8 mouse cellular contexts compared by ENCODE assay signal in genomic region chr15:102257202-102258075, GRCm38 (mm10). TPM values are rescaled to one million over a fixed set of nuclear protein-coding genes. Genes with fewer than 3 reads are reported as not detected.
DNase-seq lines count a peak whose midpoint lies in the region; ATAC-seq lines count a peak whose summit lies in the region.

Gene Rarg (minus strand): TSS chr15:102257517.

- no peaks in the 10 kb centered on the region for H3K9me3 ChIP-seq in forebrain, embryonic 15.5 days
- H3K9me3 ChIP-seq in hindbrain, embryonic 14.5 days (ENCODE audit: control insufficient read depth, low read length), result no peaks in the 10 kb centered on the region
- no peaks in the 10 kb centered on the region for H3K9me3 ChIP-seq in limb, embryonic 12.5 days
- H3K9me3 ChIP-seq in midbrain, embryonic 14.5 days (ENCODE audit: control insufficient read depth, low read length), result no peaks in the 10 kb centered on the region

- H3K9ac ChIP-seq in forebrain, embryonic 15.5 days (replicated peaks), result peak within 1 kb of the TSS; percentile 61
- H3K9ac ChIP-seq in hindbrain, embryonic 14.5 days, result peak within 1 kb of the TSS; percentile 65
- peak within 1 kb of the TSS; percentile 93 for H3K9ac ChIP-seq in limb, embryonic 12.5 days (replicated peaks)
- H3K9ac ChIP-seq in midbrain, embryonic 14.5 days (replicated peaks; ENCODE audit: low read length), result peak within 1 kb of the TSS; percentile 65

- ATAC-seq in forebrain, embryonic 15.5 days (replicated peaks), result peak; percentile 44
- 0 out of 2 replicates have a peak, but pooled peaks have one; percentile 37 for ATAC-seq in hindbrain, embryonic 14.5 days (ENCODE audit: low FRiP score)
- peak; percentile 39 for ATAC-seq in limb, embryonic 12.5 days (ENCODE audit: insufficient number of reproducible peaks, insufficient read depth, low FRiP score, low TSS enrichment, low read depth)
- ATAC-seq in midbrain, embryonic 14.5 days (ENCODE audit: low FRiP score, low TSS enrichment), result peak; percentile 34; the same call in 1 of the 2 replicates

- H3K27me3 ChIP-seq in forebrain, embryonic 15.5 days, result peaks cover 5% of the 10 kb centered on the region; the same call in 1 of the 2 replicates
- peaks cover 48% of the 10 kb centered on the region for H3K27me3 ChIP-seq in hindbrain, embryonic 14.5 days (ENCODE audit: control insufficient read depth, insufficient read depth, low read length)
- H3K27me3 ChIP-seq in limb, embryonic 12.5 days, result no peaks in the 10 kb centered on the region
- peaks cover 28% of the 10 kb centered on the region for H3K27me3 ChIP-seq in midbrain, embryonic 14.5 days (ENCODE audit: control insufficient read depth, insufficient read depth, low read length)

- no peak within 1 kb of the TSS for H3K27ac ChIP-seq in forebrain, embryonic 15.5 days (replicated peaks)
- peak within 1 kb of the TSS; percentile 4; the same call in 1 of the 2 replicates for H3K27ac ChIP-seq in hindbrain, embryonic 14.5 days
- peak within 1 kb of the TSS; percentile 99 for H3K27ac ChIP-seq in limb, embryonic 12.5 days
- no peak within 1 kb of the TSS for H3K27ac ChIP-seq in midbrain, embryonic 14.5 days (replicated peaks; ENCODE audit: low read depth, low read length)

- H3K4me2 ChIP-seq in forebrain, embryonic 15.5 days (replicated peaks), result peak within 1 kb of the TSS; percentile 96
- peak within 1 kb of the TSS; percentile 83 for H3K4me2 ChIP-seq in hindbrain, embryonic 14.5 days (replicated peaks)
- peak within 1 kb of the TSS; percentile 92 for H3K4me2 ChIP-seq in limb, embryonic 12.5 days
- peak within 1 kb of the TSS; percentile 92 for H3K4me2 ChIP-seq in midbrain, embryonic 14.5 days (ENCODE audit: low read length)

- H3K36me3 ChIP-seq in forebrain, embryonic 15.5 days, result no peaks in the 10 kb centered on the region
- no peaks in the 10 kb centered on the region for H3K36me3 ChIP-seq in hindbrain, embryonic 14.5 days (replicated peaks; ENCODE audit: control insufficient read depth, insufficient read depth)
- H3K36me3 ChIP-seq in limb, embryonic 12.5 days, result peaks cover 21% of the 10 kb centered on the region
- H3K36me3 ChIP-seq in midbrain, embryonic 14.5 days (ENCODE audit: control insufficient read depth, insufficient read depth, low read length), result no peaks in the 10 kb centered on the region

- WGBS in forebrain, embryonic 15.5 days, result 1% methylated on average over 41 of the region's 46 CpGs
- WGBS in hindbrain, embryonic 14.5 days, result 2% methylated on average over 37 of the region's 46 CpGs
- under 1% methylated on average over 32 of the region's 46 CpGs for WGBS in limb, embryonic 12.5 days
- 1% methylated on average over 39 of the region's 46 CpGs for WGBS in midbrain, embryonic 14.5 days

- peak; percentile 45 for DNase-seq in right cerebral cortex, adult 18-20 months
- DNase-seq in right cerebral cortex, postnatal 36 days (ENCODE audit: low spot score in 2 of 2), result no peak
- DNase-seq in adrenal gland, postnatal 4 days (ENCODE audit: low spot score in 2 of 2), result no peak
- no peak for DNase-seq in hindbrain, embryonic 14.5 days (ENCODE audit: low spot score)
- DNase-seq in midbrain, embryonic 14.5 days, result peak; percentile 51
- DNase-seq in spleen, postnatal 14 days (ENCODE audit: low spot score in 2 of 2), result no peak

- H3K4me1 ChIP-seq in forebrain, embryonic 15.5 days, result peaks cover 23% of the 10 kb centered on the region
- 0 out of 2 replicates have a peak, but pooled peaks cover 3% of the 10 kb centered on the region for H3K4me1 ChIP-seq in hindbrain, embryonic 14.5 days (replicated peaks; ENCODE audit: control insufficient read depth, insufficient read depth, low read length)
- peaks cover 80% of the 10 kb centered on the region for H3K4me1 ChIP-seq in limb, embryonic 12.5 days (replicated peaks)
- H3K4me1 ChIP-seq in midbrain, embryonic 14.5 days (ENCODE audit: control insufficient read depth, insufficient read depth, low read length), result 0 out of 2 replicates have a peak, but pooled peaks cover 7% of the 10 kb centered on the region

- H3K4me3 ChIP-seq in forebrain, embryonic 15.5 days, result peak within 1 kb of the TSS; percentile 56
- H3K4me3 ChIP-seq in hindbrain, embryonic 14.5 days (replicated peaks; ENCODE audit: low read length), result peak within 1 kb of the TSS; percentile 52
- H3K4me3 ChIP-seq in limb, embryonic 12.5 days (replicated peaks), result peak within 1 kb of the TSS; percentile 82
- peak within 1 kb of the TSS; percentile 50 for H3K4me3 ChIP-seq in midbrain, embryonic 14.5 days (replicated peaks; ENCODE audit: low read depth, low read length)

RNA-seq across cellular contexts. Expression of gene Rarg, which starts in this region (rescaled TPM):
- total RNA-seq in adrenal gland, postnatal 4 days (2021), result 10 to 100 TPM; 24.8 to 28.6 TPM
- 5.9 and 6.2 TPM in 2 replicates for polyA plus RNA-seq in forebrain, embryonic 15.5 days (2015; fragmentation: Nextera tagmentation; extraction: Ambion mirVana)
- polyA plus RNA-seq in hindbrain, embryonic 14.5 days (2014; fragmentation: Nextera tagmentation; extraction: Ambion mirVana), result 6.2 and 6.7 TPM in 2 replicates
- 137 TPM in 2 replicates for polyA plus RNA-seq in limb, embryonic 12.5 days (2016; fragmentation: Nextera tagmentation; extraction: Ambion mirVana)
- 2.3 and 3.6 TPM in 2 replicates for polyA plus RNA-seq in midbrain, embryonic 14.5 days (2014; fragmentation: Nextera tagmentation; extraction: Ambion mirVana)

Comparison
In these comparisons a context has a peak if more than half of its experiments do, and no peak if none do; other contexts are left out.
1. RNA of gene Rarg (polyA plus RNA-seq): 137 TPM in limb, embryonic 12.5 days; 6.2 to 6.7 TPM in hindbrain, embryonic 14.5 days, 5.9 to 6.2 TPM in forebrain, embryonic 15.5 days and 2.3 to 3.6 TPM in midbrain, embryonic 14.5 days; every median in the first group is over 10 times any median in the second.
2. DNase-seq: peak in right cerebral cortex, adult 18-20 months (single experiment) and midbrain, embryonic 14.5 days (single experiment); none in right cerebral cortex, postnatal 36 days (0 of 2), adrenal gland, postnatal 4 days (0 of 2), hindbrain, embryonic 14.5 days (single experiment) and spleen, postnatal 14 days (0 of 2).
3. H3K27ac ChIP-seq: peak in hindbrain, embryonic 14.5 days (single experiment) and limb, embryonic 12.5 days (single experiment); none in forebrain, embryonic 15.5 days (single experiment) and midbrain, embryonic 14.5 days (single experiment).
4. Peak in every context shown above with its lines, with median percentiles within 50 percentile points of each other: ATAC-seq, H3K4me2 ChIP-seq, H3K4me3 ChIP-seq and H3K9ac ChIP-seq.